Mouse (Mus musculus) spleen, postnatal 14 days (tissue): ENCODE results near the gene Arl9.
"Not testable (repeated sequence)": the region's sequence is repeated elsewhere in the genome, so short reads cannot be mapped to it uniquely, and the experiment has no call there.

Source experiments
- DNase-seq, 2 experiments: peaks; one replicate each; pipeline ENCODE4 v3.0.0; 2021 to 2022; ENCODE audit warnings: low spot score in 2 of 2

Gene Arl9

GRCm38 (mm10) chr5:77004051-77004821 is at the start of gene Arl9:
Gene Arl9 (plus strand): TSS chr5:77004055.
- no peak for DNase-seq

GRCm38 (mm10) chr5:76954271-76954900 is 49.5 kb upstream of the Arl9 start:
- no peak for DNase-seq

GRCm38 (mm10) chr5:76955474-76955873 is 48.4 kb upstream of the Arl9 start:
- DNase-seq = no peak

- no peak for DNase-seq
These were observed 45.9 kb upstream of the Arl9 start for GRCm38 (mm10) chr5:76957954-76958353.

DNA sequence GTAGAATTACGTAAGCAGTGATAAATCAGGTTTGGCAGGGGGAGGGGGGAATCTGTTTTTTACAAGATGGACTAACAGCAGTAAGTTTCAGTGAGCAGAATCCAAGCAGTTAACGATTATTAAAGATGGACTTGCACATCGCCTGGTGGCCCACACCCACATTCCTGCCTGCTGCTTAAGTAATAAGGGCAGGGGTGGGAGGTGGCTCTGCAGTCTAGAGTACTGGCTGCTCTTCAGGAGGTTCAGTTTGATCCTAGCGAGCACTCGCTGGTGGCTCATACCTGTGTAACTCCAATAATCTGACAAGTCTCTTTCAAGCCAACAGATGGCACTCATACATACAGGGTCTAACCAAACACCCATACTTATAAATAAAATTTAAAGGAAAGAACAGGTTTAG is 44.3 kb upstream of the Arl9 start:
- DNase-seq = no peak

- DNase-seq = no peak
These were observed 41.3 kb upstream of the Arl9 start for GRCm38 (mm10) chr5:76962545-76962944.

DNA sequence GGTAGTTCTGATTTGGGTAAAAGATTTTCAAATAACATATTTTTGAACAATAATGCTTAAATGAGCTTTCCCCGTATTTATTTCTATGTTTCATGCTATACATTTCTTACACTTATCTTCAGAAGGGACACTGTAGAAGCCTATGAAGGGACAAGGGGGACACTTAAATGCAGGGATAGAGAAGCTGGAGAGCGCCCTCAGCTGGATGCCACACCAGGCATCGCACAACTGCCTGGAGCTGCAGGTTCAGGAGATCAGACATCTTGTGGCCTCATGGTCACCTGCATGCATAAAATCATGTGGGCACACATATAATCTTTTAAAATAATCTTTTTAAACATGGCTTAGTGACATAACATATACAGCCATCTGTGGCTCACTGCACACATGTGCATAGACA is 39.2 kb upstream of the Arl9 start:
- no peak for DNase-seq

- DNase-seq = no peak
These were observed 34.6 kb upstream of the Arl9 start for GRCm38 (mm10) chr5:76969250-76969649.

DNA sequence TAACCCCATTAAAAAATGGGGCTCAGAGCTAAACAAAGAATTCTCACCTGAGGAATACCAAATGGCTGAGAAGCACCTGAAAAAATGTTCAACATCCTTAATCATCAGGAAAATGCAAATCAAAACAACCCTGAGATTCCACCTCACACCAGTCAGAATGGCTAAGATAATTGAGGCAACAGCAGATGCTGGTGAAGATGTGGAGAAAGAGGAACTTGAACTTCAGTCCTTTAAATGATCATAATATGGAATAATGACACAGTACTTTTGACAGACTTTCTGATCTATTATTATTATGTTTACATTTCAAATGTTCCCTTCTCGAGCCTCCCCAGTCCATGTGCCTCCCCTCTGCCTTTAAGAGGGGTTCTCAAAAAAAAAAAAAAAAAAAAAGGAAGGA is 32.7 kb upstream of the Arl9 start:
- not testable (repeated sequence) for DNase-seq

- DNase-seq = no peak
These were observed 30.4 kb upstream of the Arl9 start for GRCm38 (mm10) chr5:76973488-76973887.

DNA sequence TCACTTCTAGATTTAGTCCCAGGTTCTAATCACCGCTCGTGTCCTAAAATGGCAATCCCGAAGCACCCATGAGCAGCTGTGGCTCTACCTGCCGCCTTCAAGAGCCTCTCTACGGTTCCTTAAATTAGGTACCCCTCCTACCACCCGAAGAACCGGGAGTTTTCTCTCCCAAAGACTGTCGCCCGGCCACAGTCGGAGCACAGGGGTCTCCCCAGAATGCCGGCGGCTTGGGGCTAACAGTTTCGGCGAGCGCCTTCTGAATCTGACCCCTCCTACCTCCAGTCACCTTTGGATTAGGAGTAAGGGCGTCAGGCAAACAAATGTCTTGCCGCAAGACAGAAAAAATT is 29.7 kb upstream of the Arl9 start:
- DNase-seq = no peak

DNA sequence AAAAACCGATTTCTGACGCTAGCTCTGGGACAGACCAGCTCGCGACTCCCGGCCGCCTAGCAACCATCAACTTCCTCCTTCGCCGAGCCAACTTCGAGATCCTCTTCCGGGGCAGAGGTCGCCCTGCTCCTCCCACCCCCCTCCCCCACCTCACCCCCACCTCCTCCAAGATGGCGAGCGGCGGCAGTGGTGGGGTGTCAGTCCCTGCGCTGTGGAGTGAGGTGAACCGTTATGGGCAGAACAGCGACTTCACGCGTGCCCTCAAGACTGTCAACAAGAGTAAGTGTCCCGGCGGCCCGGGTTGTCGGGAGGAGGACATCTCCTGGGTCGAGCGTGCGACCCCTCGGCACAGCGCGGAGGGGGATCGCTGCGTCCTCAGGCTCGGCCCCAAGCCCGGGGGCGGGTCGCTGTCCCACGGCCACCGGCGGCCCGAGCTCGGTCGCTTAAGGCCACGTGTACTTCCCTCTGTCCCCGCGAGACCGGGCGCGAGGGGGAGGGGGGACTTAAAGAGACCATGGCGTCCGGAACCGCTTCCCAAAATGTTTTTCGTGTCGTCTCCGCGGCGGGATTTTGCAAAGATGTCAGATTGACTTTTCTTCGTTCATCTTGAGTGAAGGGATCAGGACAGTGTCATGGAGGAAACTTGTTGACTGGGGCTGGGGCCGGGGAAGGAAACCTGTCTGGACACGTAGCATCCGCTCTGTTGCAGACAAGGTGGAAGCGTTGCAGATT is 29.1 kb upstream of the Arl9 start, which contains the start of gene Srp72:
Gene Srp72, plus strand, starts transcription at position 130 of the 732 bp plus-strand sequence.
- DNase-seq = peak; percentile 61 to 78

GRCm38 (mm10) chr5:76975736-76976135 is 28.1 kb upstream of the Arl9 start:
- DNase-seq = no peak

GRCm38 (mm10) chr5:76984015-76984414 is 19.8 kb upstream of the Arl9 start:
- DNase-seq = no peak

DNA sequence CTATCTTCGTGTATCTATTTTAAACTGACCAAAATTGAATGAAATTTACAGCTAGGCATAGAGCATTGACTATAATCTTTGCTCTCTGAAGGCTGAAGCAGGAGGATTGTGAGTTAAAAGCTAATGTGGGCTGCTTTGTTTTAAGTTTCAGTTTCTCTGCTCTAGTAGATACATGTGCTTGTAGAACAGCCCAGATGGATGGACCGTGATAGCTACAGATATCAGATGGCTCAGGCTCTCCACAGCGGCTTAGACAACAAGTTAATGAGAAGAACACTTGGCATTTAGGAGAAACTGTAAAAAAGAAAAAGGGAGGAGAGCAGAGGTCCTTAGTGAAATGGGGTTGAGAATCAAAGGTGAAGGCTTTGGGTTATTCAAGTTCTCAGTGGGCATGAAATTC is 13.1 kb upstream of the Arl9 start:
- no peak for DNase-seq

GRCm38 (mm10) chr5:76993174-76993814 is 10.6 kb upstream of the Arl9 start:
- DNase-seq = no peak

DNA sequence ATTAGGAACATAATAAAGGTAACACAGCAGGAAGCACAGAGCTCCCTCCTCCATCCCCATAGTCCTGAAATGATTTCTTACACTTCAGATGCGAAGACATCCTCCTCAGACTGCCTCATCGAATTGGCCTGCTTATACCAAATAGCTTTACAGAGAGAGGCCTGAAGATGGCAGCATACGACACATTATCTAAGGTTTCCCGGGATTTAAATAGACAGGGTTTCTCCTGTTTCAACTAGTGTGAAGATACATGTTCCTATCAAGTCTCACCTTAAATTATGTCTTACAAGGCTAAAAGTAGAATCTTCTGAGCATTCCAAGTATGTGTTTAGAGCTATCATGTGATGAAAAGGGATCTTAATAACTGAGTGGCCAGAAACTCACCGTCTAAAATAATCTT is 5.4 kb upstream of the Arl9 start:
- DNase-seq = no peak

DNA sequence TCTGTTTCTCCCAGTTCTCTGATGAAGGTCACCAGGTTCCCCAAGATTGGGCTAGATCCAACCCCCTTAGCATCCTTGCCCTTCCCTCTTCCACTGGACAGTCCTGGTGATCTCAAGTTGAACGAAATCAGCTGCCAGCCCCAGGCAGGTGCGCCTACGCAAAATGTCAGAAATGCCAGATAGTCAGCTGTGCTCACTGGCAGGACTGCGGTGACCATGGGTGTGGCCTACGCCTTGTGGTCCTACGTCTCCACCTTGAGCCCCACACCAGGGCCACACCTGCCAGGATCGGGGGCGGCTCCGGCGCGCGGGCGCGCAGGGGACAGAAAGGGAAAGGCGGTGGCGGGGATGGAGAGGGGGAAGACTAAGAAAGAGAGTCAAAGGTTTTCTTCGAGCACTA is 2.7 kb upstream of the Arl9 start:
- DNase-seq = no peak

DNA sequence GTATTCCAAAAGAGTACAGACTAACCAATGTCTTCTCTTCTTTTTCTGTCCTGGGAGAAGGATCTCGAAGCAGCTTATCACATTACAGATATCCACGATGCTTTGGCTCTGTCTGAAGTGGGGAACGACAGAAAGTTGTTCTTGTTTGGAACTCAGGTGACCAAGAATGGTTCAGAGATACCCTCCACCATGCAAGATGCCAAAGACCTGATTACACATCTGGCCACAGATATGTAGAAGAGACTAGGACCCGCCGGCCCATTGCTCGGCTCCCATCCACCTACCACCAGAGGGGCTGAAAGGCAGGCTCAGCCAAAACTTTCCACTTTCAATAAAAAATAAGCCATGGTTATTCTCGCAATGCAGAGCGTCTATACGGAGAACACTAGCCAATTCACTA is 6.5 kb downstream of the Arl9 start:
- DNase-seq = no peak

- DNase-seq = no peak
These were observed 7.2 kb downstream of the Arl9 start for GRCm38 (mm10) chr5:77011082-77011481.

DNA sequence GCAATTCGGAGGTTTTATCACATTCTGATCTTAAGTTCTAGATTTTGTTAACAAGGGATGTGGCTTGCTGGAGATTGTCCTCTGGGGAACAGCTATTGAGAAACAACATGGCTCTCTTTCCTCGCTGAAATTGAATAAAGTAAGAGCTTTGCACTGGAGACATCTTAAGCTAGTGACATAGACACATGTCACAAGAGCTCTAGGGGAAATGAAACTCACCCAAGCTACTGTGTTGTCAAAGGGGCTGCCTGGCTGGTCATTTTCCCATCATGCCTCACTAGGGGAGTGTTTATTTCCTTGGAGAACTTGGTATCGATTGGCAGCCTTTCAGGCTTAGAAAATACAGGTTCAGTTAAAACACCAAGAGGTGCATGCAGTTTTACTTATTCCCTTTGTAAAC is 9.3 kb downstream of the Arl9 start:
- no peak for DNase-seq
